Mouse (Mus musculus) stomach, postnatal 0 days (tissue): ENCODE data around the gene Mmel1. TPM values are rescaled to one million over a fixed set of nuclear protein-coding genes. Genes with fewer than 3 reads are reported as not detected.

ENCODE experiments used
- ATAC-seq: fragments of 200-750 bp; cut with Nextera tagmentation; 2 replicates; pipeline ENCODE4 v1.8.0; 2017; ENCODE audit not compliant: low FRiP score, low TSS enrichment
- DNase-seq: peaks from one replicate; pipeline ENCODE4 v3.0.0-alpha.2; 2016; ENCODE audit warnings: low spot score
- H3K27ac ChIP-seq: fragments of 300-500 bp; sonication (generic); replicated peaks from 2 replicates; pipeline ENCODE4 v1.5.1; 2014; ENCODE audit warnings: mild to moderate bottlenecking, control low read depth
- H3K27me3 ChIP-seq: fragments of 300-500 bp; sonication (generic); 2 replicates; pipeline ENCODE4 v1.6.1; 2014; ENCODE audit warnings: low read length; ENCODE audit not compliant: control insufficient read depth, insufficient read depth
- H3K36me3 ChIP-seq: fragments of 300-500 bp; sonication (generic); 2 replicates; pipeline ENCODE4 v1.6.1; 2014; ENCODE audit warnings: low read length, mixed read lengths; ENCODE audit not compliant: control insufficient read depth, insufficient read depth
- H3K4me1 ChIP-seq: fragments of 300-500 bp; sonication (generic); replicated peaks from 2 replicates; pipeline ENCODE4 v1.6.1; 2014; ENCODE audit warnings: antibody characterized with exemption; ENCODE audit not compliant: control insufficient read depth, insufficient read depth
- H3K4me2 ChIP-seq: fragments of 300-500 bp; sonication (generic); replicated peaks from 2 replicates; pipeline ENCODE4 v1.6.1; 2014; ENCODE audit warnings: low read depth, mild to moderate bottlenecking, control low read depth, moderate library complexity
- H3K4me3 ChIP-seq: fragments of 300-500 bp; sonication (generic); 2 replicates; pipeline ENCODE4 v1.5.1; 2014; ENCODE audit warnings: low read depth, low read length, control low read depth
- H3K9ac ChIP-seq: fragments of 300-500 bp; sonication (generic); 2 replicates; pipeline ENCODE4 v1.6.1; 2014; ENCODE audit warnings: mild to moderate bottlenecking, low read length, control low read depth, mixed read lengths
- H3K9me3 ChIP-seq: fragments of 300-500 bp; sonication (generic); 2 replicates; pipeline ENCODE4 v1.6.1; 2016; ENCODE audit warnings: low read length; ENCODE audit not compliant: control insufficient read depth
- CTCF ChIP-seq: IDR thresholded peaks from 2 replicates; pipeline ENCODE4 v1.5.1; 2016; ENCODE audit warnings: antibody characterized with exemption, low read depth, mild to moderate bottlenecking, moderate library complexity
- EP300 ChIP-seq: optimal IDR thresholded peaks from 2 replicates; pipeline ENCODE3; 2016; ENCODE audit warnings: antibody characterized with exemption
- WGBS: fragments of 180-500 bp; shearing (Covaris S2); extraction: QIAGEN DNeasy Blood & Tissue Kit; methylation state at CpG from one replicate; pipeline ENCODE4 v1.1.7; 2014; 5-methylcytosine and 5-hydroxymethylcytosine counted together
- polyA plus RNA-seq: library from polyadenylated mRNA; unstranded; fragments of >200 nt; fragmentation: Nextera tagmentation; extraction: Ambion mirVana; gene quantifications from 2 replicates; pipeline ENCODE4 v1.2.1, GENCODE M21; 2015

The Mmel1 gene
- polyA plus RNA-seq, 1 experiment from 2014 or later, result not detected

DNA sequence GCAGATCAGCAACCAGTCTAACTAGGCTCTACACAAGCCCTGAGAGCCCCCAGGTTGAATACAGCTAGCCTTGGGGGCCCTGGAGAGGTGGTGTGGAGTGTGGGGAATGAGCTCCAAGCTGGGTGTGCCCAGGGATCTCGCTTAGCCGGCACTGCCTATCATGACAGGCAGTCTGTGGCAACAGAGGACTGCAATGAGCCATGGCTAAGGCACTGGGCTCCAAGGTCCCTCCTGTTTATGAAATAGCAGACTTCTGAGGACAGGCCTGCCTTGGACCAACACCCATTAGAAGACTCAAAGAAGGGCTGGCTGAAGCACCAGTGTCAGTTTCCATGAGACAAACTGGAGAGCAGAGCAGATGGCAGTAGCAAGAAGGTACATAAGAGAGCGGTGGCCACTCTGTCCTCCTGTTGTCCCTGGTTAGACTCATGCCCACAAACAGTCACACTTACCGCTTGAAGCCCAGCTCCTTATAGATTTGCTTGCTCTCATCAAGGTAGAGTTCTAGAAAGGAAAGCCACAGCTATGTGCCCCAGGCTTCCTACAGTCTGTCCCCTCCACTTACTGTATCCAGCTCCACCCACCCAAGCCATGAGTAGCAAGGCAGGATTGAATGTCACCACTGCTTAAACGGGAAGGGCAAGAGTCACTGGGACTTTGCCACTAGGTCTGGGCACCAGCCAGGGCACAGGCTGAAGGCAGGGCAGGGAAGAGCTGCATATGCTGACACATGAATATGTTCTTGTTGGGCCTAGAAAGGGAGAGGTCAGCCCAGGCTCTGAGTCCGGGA lies 28.5 kb downstream of the Mmel1 start:
- TF ChIP-seq CTCF, result no peak
- TF ChIP-seq EP300, result no peak
- 54% methylated on average over 6 of the region's 6 CpGs for WGBS
- H3K9ac ChIP-seq, result peak overlapping the region; percentile 60; the same call in 1 of the 2 replicates
- H3K27me3 ChIP-seq, result no peaks in the 10 kb centered on the region
- no peak for DNase-seq
- H3K4me1 ChIP-seq, result peaks cover 5% of the 10 kb centered on the region; the same call in 1 of the 2 replicates
- H3K4me2 ChIP-seq, result peak overlapping the region; percentile 93
- H3K4me3 ChIP-seq, result peak overlapping the region; percentile 54
- H3K36me3 ChIP-seq, result no peaks in the 10 kb centered on the region; the same call in 1 of the 2 replicates
- no peak for ATAC-seq
- H3K9me3 ChIP-seq, result no peaks in the 10 kb centered on the region
- peak overlapping the region; percentile 74 for H3K27ac ChIP-seq

- Histone ChIP-seq H3K9ac (peak within 1 kb of the TSS; percentile 60), H3K4me3 (peak within 1 kb of the TSS; percentile 54), H3K9me3 (no peaks in the 10 kb centered on the region), H3K36me3 (no peaks in the 10 kb centered on the region; the same call in 1 of the 2 replicates), H3K4me1 (peaks cover 5% of the 10 kb centered on the region; the same call in 1 of the 2 replicates), H3K27ac (peak within 1 kb of the TSS; percentile 74), H3K27me3 (no peaks in the 10 kb centered on the region), H3K4me2 (peak within 1 kb of the TSS; percentile 93)
- WGBS, result 3% methylated on average over 43 of the region's 43 CpGs
- ATAC-seq, result peak; percentile 95
- DNase-seq, result peak; percentile 92
- no peak for TF ChIP-seq EP300
- no peak for TF ChIP-seq CTCF
These were observed 29.4 kb downstream of the Mmel1 start, which contains the start of gene Fam213b for GRCm38 (mm10) chr4:154898506-154899446. Fam213b (minus strand) TSS chr4:154899135.

- Histone ChIP-seq H3K27ac (no peak overlapping the region), H3K36me3 (no peaks in the 10 kb centered on the region), H3K9me3 (no peaks in the 10 kb centered on the region), H3K9ac (no peak overlapping the region), H3K4me1 (peaks cover 5% of the 10 kb centered on the region), H3K4me3 (no peak overlapping the region), H3K27me3 (no peaks in the 10 kb centered on the region), H3K4me2 (no peak overlapping the region)
- no peak for ATAC-seq
- WGBS, result 78% methylated on average over 2 of the region's 2 CpGs
- no peak for DNase-seq
- TF ChIP-seq EP300 (no peak), CTCF (no peak)
These were observed 33.0 kb downstream of the Mmel1 start for GRCm38 (mm10) chr4:154902371-154902770.

DNA sequence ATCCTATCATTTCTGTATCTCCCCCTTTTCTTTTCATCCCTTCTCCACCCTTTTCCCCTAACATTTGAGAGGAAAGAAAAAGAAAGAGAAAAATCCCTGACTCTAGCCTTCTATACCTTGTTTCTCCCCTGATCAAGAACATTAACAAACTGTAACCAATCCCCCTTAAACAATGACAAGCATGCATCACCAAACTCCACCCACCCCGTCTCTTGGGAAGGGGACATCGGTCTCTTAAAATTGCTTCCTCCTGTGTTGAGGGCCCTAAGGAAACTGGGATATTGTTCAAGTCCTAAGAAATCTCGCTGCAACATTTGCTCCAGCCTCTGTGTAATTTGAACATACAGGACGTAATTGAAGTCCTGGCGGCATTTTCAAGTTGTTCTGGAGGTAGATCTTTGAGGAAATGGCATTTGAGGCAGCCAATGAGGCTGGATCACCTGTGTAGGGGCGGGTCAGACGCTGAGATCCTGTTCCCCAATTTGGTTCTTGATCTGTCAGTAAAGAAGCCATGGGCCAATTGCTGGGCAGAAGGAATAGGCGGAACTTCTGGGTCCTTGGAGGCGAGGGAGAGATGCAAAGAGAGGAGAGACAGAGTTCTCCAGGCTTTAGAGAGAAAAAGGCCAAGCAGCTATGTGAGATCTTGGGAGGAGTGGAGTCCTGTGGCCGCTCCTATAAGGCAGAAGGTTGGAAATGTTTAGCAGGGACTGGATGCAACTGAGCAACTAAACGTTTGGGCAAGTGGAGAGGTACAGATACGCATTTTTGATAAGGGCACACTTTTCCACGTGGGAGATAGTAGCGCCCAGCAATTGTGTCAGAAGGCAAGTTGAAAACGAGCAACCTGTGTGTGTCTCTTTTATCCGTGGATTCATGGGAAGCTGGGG lies 35.0 kb downstream of the Mmel1 start:
- H3K27ac ChIP-seq, result no peak overlapping the region
- peak overlapping the region; percentile 36 for H3K4me3 ChIP-seq
- no peaks in the 10 kb centered on the region for H3K27me3 ChIP-seq
- peak overlapping the region; percentile 65 for H3K4me2 ChIP-seq
- H3K36me3 ChIP-seq, result no peaks in the 10 kb centered on the region
- DNase-seq (peak; percentile 89), ATAC-seq (peak; percentile 95)
- peak overlapping the region; percentile 45 for H3K9ac ChIP-seq
- H3K9me3 ChIP-seq, result no peaks in the 10 kb centered on the region
- WGBS, result 1% methylated on average over 16 of the region's 16 CpGs
- H3K4me1 ChIP-seq, result no peaks in the 10 kb centered on the region; the same call in 1 of the 2 replicates
- TF ChIP-seq CTCF (no peak), EP300 (no peak)

GRCm38 (mm10) chr4:154907833-154908232 lies 38.4 kb downstream of the Mmel1 start:
- no peaks in the 10 kb centered on the region for H3K9me3 ChIP-seq
- peak; percentile 76 for ATAC-seq
- H3K4me1 ChIP-seq, result peaks cover 2% of the 10 kb centered on the region
- H3K27ac ChIP-seq, result peak overlapping the region; percentile 24; the same call in 1 of the 2 replicates
- H3K9ac ChIP-seq, result no peak overlapping the region
- peak; percentile 89 for DNase-seq
- TF ChIP-seq CTCF, result peak; percentile 90
- no peak for TF ChIP-seq EP300
- 25% methylated on average over 17 of the region's 17 CpGs for WGBS
- H3K36me3 ChIP-seq, result no peaks in the 10 kb centered on the region
- no peak overlapping the region for H3K4me3 ChIP-seq
- peak overlapping the region; percentile 25; the same call in 1 of the 2 replicates for H3K4me2 ChIP-seq
- H3K27me3 ChIP-seq, result no peaks in the 10 kb centered on the region
